Mouse (Mus musculus) CD4-positive, CD25-positive, alpha-beta regulatory T cell, adult 4 months (primary cell): ENCODE results near the gene Rtraf. TPM values are rescaled to one million over a fixed set of nuclear protein-coding genes. Genes with fewer than 3 reads are reported as not detected.
A peak's percentile ranks its signal among the peaks of the same experiment; 100 is the strongest.

Experiments
- ATAC-seq: one replicate; pipeline ENCODE4 v1.8.0; 2017
- polyA plus RNA-seq, 2 experiments: library from polyadenylated mRNA; unstranded; fragments of 100-300 nt; shearing (Covaris generic); gene quantifications; one replicate each; pipeline ENCODE4 v1.2.1; 2017

The Rtraf gene
- polyA plus RNA-seq, 2 experiments from 2014 or later = 100 to 114 TPM

GRCm38 (mm10) chr14:19800485-19800884 lies 23.1 kb downstream of the Rtraf start:
- no peak for ATAC-seq

GRCm38 (mm10) chr14:19796541-19797304 lies 26.9 kb downstream of the Rtraf start:
- ATAC-seq = no peak

GRCm38 (mm10) chr14:19794881-19795280 lies 28.7 kb downstream of the Rtraf start:
- no peak for ATAC-seq

- ATAC-seq = no peak
Observed at GRCm38 (mm10) chr14:19788443-19788842, 35.2 kb downstream of the Rtraf start.

GRCm38 (mm10) chr14:19785797-19786588 lies 37.6 kb downstream of the Rtraf start:
- ATAC-seq = no peak

- ATAC-seq = no peak
Observed at GRCm38 (mm10) chr14:19777945-19778344, 45.7 kb downstream of the Rtraf start.

GRCm38 (mm10) chr14:19777365-19777764 lies 46.3 kb downstream of the Rtraf start:
- ATAC-seq = no peak

- no peak for ATAC-seq
Observed at GRCm38 (mm10) chr14:19776890-19777289, 46.7 kb downstream of the Rtraf start.

GRCm38 (mm10) chr14:19776179-19776578 lies 47.4 kb downstream of the Rtraf start:
- no peak for ATAC-seq

- ATAC-seq = no peak
Observed at GRCm38 (mm10) chr14:19775491-19775890, 48.1 kb downstream of the Rtraf start.

- ATAC-seq = no peak
Observed at GRCm38 (mm10) chr14:19774036-19774628, 49.5 kb downstream of the Rtraf start.

- ATAC-seq = peak; percentile 83
Observed at GRCm38 (mm10) chr14:19771173-19771572, 52.5 kb downstream of the Rtraf start.

GRCm38 (mm10) chr14:19769441-19770200 lies 54.0 kb downstream of the Rtraf start:
- ATAC-seq = no peak

- ATAC-seq = no peak
Observed at GRCm38 (mm10) chr14:19768648-19769047, 55.0 kb downstream of the Rtraf start.

- ATAC-seq = no peak
Observed at GRCm38 (mm10) chr14:19766380-19766649, 57.3 kb downstream of the Rtraf start.

- ATAC-seq = no peak
Observed at GRCm38 (mm10) chr14:19765539-19766379, 57.9 kb downstream of the Rtraf start.

- no peak for ATAC-seq
Observed at GRCm38 (mm10) chr14:19764331-19764730, 59.3 kb downstream of the Rtraf start.

- no peak for ATAC-seq
Observed at GRCm38 (mm10) chr14:19763527-19763926, 60.1 kb downstream of the Rtraf start.

- ATAC-seq = no peak
Observed at GRCm38 (mm10) chr14:19762014-19762413, 61.6 kb downstream of the Rtraf start.
